Mouse (Mus musculus): ENCODE measurements around the gene L3mbtl3. TPM values are rescaled to one million over a fixed set of nuclear protein-coding genes. Genes with fewer than 3 reads are reported as not detected.

The L3mbtl3 gene
- total RNA-seq (2021), result 1 to 10 TPM; 4.6 to 8.0 TPM
- long read RNA-seq, experiment 1, partial matches to known transcripts, result 2 of 8 reads
- long read RNA-seq, experiment 1, other reads (novel, unspliced or antisense), result 5 of 8 reads
- long read RNA-seq, experiment 2, full-length matches to known transcripts, result 1 of 2 reads
- long read RNA-seq, experiment 2, partial matches to known transcripts, result 0 of 2 reads
- long read RNA-seq, experiment 2, other reads (novel, unspliced or antisense), result 1 of 2 reads

DNA sequence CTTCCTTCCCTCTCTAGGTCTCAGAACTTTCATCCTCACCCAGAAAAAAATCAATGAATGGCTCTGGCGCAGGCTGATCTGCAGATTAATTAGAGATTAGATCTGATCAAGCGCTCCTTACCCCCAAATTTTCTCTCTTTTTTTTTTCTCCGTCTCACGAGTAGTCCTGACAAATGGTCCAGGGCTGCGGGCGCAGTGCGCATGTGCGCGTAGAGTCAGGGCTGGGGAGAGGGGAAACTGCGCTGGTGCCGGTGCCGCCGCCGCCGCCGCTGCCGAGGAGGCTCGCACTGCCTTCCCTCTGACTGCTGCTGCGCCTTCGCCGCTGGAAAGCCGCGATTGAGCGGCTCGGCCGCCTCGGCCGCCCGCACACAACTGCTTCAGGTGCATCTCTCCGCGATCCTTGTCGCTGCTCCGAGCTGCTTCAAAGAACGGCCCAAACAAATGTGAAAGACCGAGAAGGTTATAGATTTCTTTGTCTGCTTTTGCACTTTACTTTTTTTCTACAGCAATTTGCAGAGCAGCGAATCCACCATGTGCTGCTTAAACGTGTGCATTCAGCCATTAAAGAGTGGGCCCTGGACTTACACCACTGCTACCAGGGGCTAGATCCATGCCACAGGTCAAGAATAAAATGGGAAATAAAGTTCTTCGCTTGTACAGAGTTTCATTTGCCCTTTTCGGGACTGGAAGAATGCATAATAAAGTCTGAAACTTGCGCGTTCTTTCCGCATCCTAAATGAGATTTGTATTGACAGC, at the start of gene L3mbtl3:
Gene L3mbtl3, minus strand, starts transcription at position 182 of the 756 bp plus-strand sequence.
- Histone ChIP-seq H3K4me3 (peak within 1 kb of the TSS; percentile 90), H3K27ac (peak within 1 kb of the TSS; percentile 85)
- DNase-seq, result peak; percentile 91
- intact Hi-C loops (cut with DNase I), result loop anchor here (10.0 kb wide), 2 partner anchors 119 to 619 kb away; no protein-coding TSS in a partner anchor
- TF ChIP-seq CTCF (IDR thresholded peaks at IDR 0.05), result no peak

GRCm38 (mm10) chr10:26421168-26421567, 45.4 kb upstream of the L3mbtl3 start:
- no peak overlapping the region for H3K27ac ChIP-seq
- H3K4me3 ChIP-seq, result no peak overlapping the region
- TF ChIP-seq CTCF (IDR thresholded peaks at IDR 0.05), result no peak
- intact Hi-C loops (cut with DNase I), result no loop called here
- no peak for DNase-seq

- H3K4me3 ChIP-seq, result no peak overlapping the region
- DNase-seq, result no peak
- intact Hi-C loops (cut with DNase I), result no loop called here
- no peak overlapping the region for H3K27ac ChIP-seq
- no peak for TF ChIP-seq CTCF (IDR thresholded peaks at IDR 0.05)
Observed at GRCm38 (mm10) chr10:26388656-26389055, 12.9 kb upstream of the L3mbtl3 start.

GRCm38 (mm10) chr10:26377332-26377602, 1.5 kb upstream of the L3mbtl3 start:
- intact Hi-C loops (cut with DNase I), result loop anchor here (10.0 kb wide), 2 partner anchors 118 to 618 kb away; no protein-coding TSS in a partner anchor
- Histone ChIP-seq H3K27ac (no peak overlapping the region), H3K4me3 (no peak overlapping the region)
- DNase-seq, result no peak
- no peak for TF ChIP-seq CTCF (IDR thresholded peaks at IDR 0.05)

- intact Hi-C loops (cut with DNase I), result loop anchor here (10.0 kb wide), 2 partner anchors 118 to 618 kb away; no protein-coding TSS in a partner anchor
- peak overlapping the region; percentile 90 for H3K4me3 ChIP-seq
- no peak for DNase-seq
- no peak for TF ChIP-seq CTCF (IDR thresholded peaks at IDR 0.05)
- H3K27ac ChIP-seq, result no peak overlapping the region
Observed at GRCm38 (mm10) chr10:26376546-26377331, 968 bp upstream of the L3mbtl3 start.

GRCm38 (mm10) chr10:26375351-26375751, 420 bp downstream of the L3mbtl3 start:
- H3K4me3 ChIP-seq, result peak overlapping the region; percentile 90
- TF ChIP-seq CTCF (IDR thresholded peaks at IDR 0.05), result no peak
- intact Hi-C loops (cut with DNase I), result loop anchor here (10.0 kb wide), 2 partner anchors 119 to 619 kb away; no protein-coding TSS in a partner anchor
- peak overlapping the region; percentile 85 for H3K27ac ChIP-seq
- no peak for DNase-seq

- no peak for TF ChIP-seq CTCF (IDR thresholded peaks at IDR 0.05)
- Histone ChIP-seq H3K27ac (peak overlapping the region; percentile 85), H3K4me3 (peak overlapping the region; percentile 90)
- DNase-seq, result peak; percentile 68
- intact Hi-C loops (cut with DNase I), result loop anchor here (5.0 to 10.0 kb wide), 4 partner anchors 120 to 620 kb away; no protein-coding TSS in a partner anchor
Observed at GRCm38 (mm10) chr10:26374436-26375311, 1.1 kb downstream of the L3mbtl3 start.

DNA sequence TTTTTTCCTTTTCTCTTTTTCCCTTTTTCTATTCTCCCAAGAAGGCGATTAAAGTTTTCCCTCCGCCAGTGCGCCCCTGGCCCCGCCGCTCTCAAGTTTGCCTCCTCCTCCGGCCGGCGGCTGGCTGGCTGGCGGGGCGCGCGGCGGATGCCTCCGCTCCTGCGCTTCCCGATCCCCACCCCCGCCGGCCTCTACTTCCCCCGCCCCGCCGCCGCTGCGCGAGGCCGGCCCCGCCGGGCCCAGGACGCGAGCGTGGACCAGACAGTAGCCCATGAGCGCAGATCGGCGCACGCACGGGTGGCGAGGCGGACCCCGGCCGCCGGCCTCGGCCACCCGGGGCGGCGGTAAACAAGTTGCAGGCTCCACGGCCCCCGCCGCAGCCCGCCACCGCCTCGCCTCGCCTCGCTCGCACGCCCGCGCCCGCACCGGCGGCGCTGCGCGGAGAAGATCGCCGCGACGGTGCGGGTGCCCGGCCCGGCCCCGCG, 1.8 kb downstream of the L3mbtl3 start:
- peak overlapping the region; percentile 85 for H3K27ac ChIP-seq
- intact Hi-C loops (cut with DNase I), result loop anchor here (5.0 to 10.0 kb wide), 4 partner anchors 121 to 621 kb away; no protein-coding TSS in a partner anchor
- peak; percentile 80 for DNase-seq
- peak overlapping the region; percentile 90 for H3K4me3 ChIP-seq
- no peak for TF ChIP-seq CTCF (IDR thresholded peaks at IDR 0.05)

- Histone ChIP-seq H3K4me3 (peak overlapping the region; percentile 90), H3K27ac (peak overlapping the region; percentile 85)
- intact Hi-C loops (cut with DNase I), result loop anchor here (5.0 to 10.0 kb wide), 4 partner anchors 122 to 622 kb away; no protein-coding TSS in a partner anchor
- peak; percentile 80 for DNase-seq
- TF ChIP-seq CTCF (IDR thresholded peaks at IDR 0.05), result peak; percentile 82
Observed at GRCm38 (mm10) chr10:26372940-26373931, 2.5 kb downstream of the L3mbtl3 start.

- no peak overlapping the region for H3K27ac ChIP-seq
- intact Hi-C loops (cut with DNase I), result loop anchor here (5.0 to 10.0 kb wide), 4 partner anchors 123 to 623 kb away; no protein-coding TSS in a partner anchor
- H3K4me3 ChIP-seq, result no peak overlapping the region
- DNase-seq, result peak; percentile 36
- TF ChIP-seq CTCF (IDR thresholded peaks at IDR 0.05), result no peak
Observed at GRCm38 (mm10) chr10:26371416-26371815, 4.4 kb downstream of the L3mbtl3 start.
